Mouse (Mus musculus) olfactory bulb, adult 2 months (tissue): ENCODE results near the gene Asic2.

Source experiments
- CTCF ChIP-seq: fragments of 200-500 bp; IDR thresholded peaks from 2 replicates; pipeline ENCODE4 v1.5.1; 2012; ENCODE audit warnings: low read depth, mild to moderate bottlenecking, low read length, moderate library complexity; ENCODE audit not compliant: insufficient read depth
- POLR2A ChIP-seq: fragments of 200-500 bp; IDR thresholded peaks from 2 replicates; pipeline ENCODE4 v1.6.1; 2012; ENCODE audit warnings: mild to moderate bottlenecking, low read depth, low read length, moderate library complexity; ENCODE audit not compliant: insufficient read depth

GRCm38 (mm10) chr11:81791579-81791978 is 176.7 kb downstream of the Asic2 start:
- TF ChIP-seq POLR2A, result no peak
- no peak for TF ChIP-seq CTCF
